In genomic region chr2:160552121-160552669, GRCm38 (mm10) we compare ENCODE assay signal across 23 mouse cellular contexts.
A peak's percentile ranks its signal among the peaks of the same experiment; 100 is the strongest.
DNase-seq lines count a peak whose midpoint lies in the region; ATAC-seq and TF ChIP-seq lines count a peak whose summit lies in the region.
"Had no signal": no experiment of that assay in that cellular context is flagged by ENCODE, and none has a peak within 500 bp of the region (broad histone marks: within the 10 kb centered on the region; RNA-seq: fewer than 3 reads in every experiment).

No protein-coding gene starts in this region.

- DNase-seq in lung, adult 2 months, result no peak
- DNase-seq in embryo, embryonic 10.5 days (ENCODE audit: low spot score), result peak; percentile 44
- peak; percentile 33 for DNase-seq in testis, postnatal 10 days (ENCODE audit: low spot score)
- no peak for DNase-seq in frontal cortex, postnatal 25 days (ENCODE audit: low spot score in 2 of 2)
- DNase-seq in midbrain, embryonic 14.5 days, result no peak
- DNase-seq: adrenal gland, postnatal 36 days; cerebellum, adult 11-12 months; cerebellum, postnatal 14 days; gastrocnemius, postnatal 25 days; heart, postnatal 10 days; kidney, adult 2 months; kidney, postnatal 36 days; layer of hippocampus, adult 9-11 months; right cerebral cortex, postnatal 14 days; thymus, postnatal 25 days had no signal

- no peaks in the 10 kb centered on the region for H3K27me3 ChIP-seq in lung, embryonic 15.5 days
- H3K27me3 ChIP-seq in hindbrain, embryonic 13.5 days, result 0 out of 2 replicates have a peak, but pooled peaks cover 9% of the 10 kb centered on the region
- no peaks in the 10 kb centered on the region for H3K27me3 ChIP-seq in midbrain, embryonic 14.5 days (ENCODE audit: control insufficient read depth, insufficient read depth, low read length)
- H3K27me3 ChIP-seq: forebrain, embryonic 12.5 days; midbrain, embryonic 12.5 days had no signal

- TF ChIP-seq CTCF in lung, adult 2 months (IDR thresholded peaks at IDR 0.05; ENCODE audit: insufficient read depth, low read length), result no peak

- no peak for ATAC-seq in lung, embryonic 15.5 days (ENCODE audit: borderline replicate concordance, extremely low read depth, low FRiP score, low TSS enrichment)
- no peak for ATAC-seq in hindbrain, embryonic 13.5 days (ENCODE audit: low FRiP score)
- ATAC-seq in midbrain, embryonic 14.5 days (ENCODE audit: low FRiP score, low TSS enrichment), result no peak
- ATAC-seq: inflammation-experienced regulatory T-cells, adult 6 months; lung, postnatal 0 days had no signal

- H3K9me3 ChIP-seq in lung, embryonic 15.5 days, result no peaks in the 10 kb centered on the region
- H3K9me3 ChIP-seq in hindbrain, embryonic 13.5 days, result no peaks in the 10 kb centered on the region
- H3K9me3 ChIP-seq in midbrain, embryonic 14.5 days (ENCODE audit: control insufficient read depth, low read length), result no peaks in the 10 kb centered on the region
- H3K9me3 ChIP-seq: forebrain, embryonic 12.5 days; limb, embryonic 13.5 days; midbrain, embryonic 12.5 days had no signal

- no peaks in the 10 kb centered on the region for H3K36me3 ChIP-seq in lung, embryonic 15.5 days
- no peaks in the 10 kb centered on the region for H3K36me3 ChIP-seq in hindbrain, embryonic 13.5 days
- H3K36me3 ChIP-seq in midbrain, embryonic 14.5 days (ENCODE audit: control insufficient read depth, insufficient read depth, low read length), result no peaks in the 10 kb centered on the region
- H3K36me3 ChIP-seq: forebrain, embryonic 12.5 days; limb, embryonic 13.5 days; midbrain, embryonic 12.5 days had no signal

- no peaks in the 10 kb centered on the region for H3K4me1 ChIP-seq in lung, embryonic 15.5 days
- H3K4me1 ChIP-seq in lung, adult 2 months (ENCODE audit: control insufficient read depth, insufficient read depth, low read length), result no peaks in the 10 kb centered on the region
- peaks cover 13% of the 10 kb centered on the region for H3K4me1 ChIP-seq in hindbrain, embryonic 13.5 days (replicated peaks)
- H3K4me1 ChIP-seq in midbrain, embryonic 14.5 days (ENCODE audit: control insufficient read depth, insufficient read depth, low read length), result no peaks in the 10 kb centered on the region
- H3K4me1 ChIP-seq: forebrain, embryonic 12.5 days; limb, embryonic 13.5 days; midbrain, embryonic 12.5 days had no signal

- H3K27ac ChIP-seq in lung, embryonic 15.5 days, result no peak overlapping the region
- H3K27ac ChIP-seq in hindbrain, embryonic 13.5 days, result no peak overlapping the region
- no peak overlapping the region for H3K27ac ChIP-seq in midbrain, embryonic 14.5 days (replicated peaks; ENCODE audit: low read depth, low read length)
- H3K27ac ChIP-seq: forebrain, embryonic 12.5 days; limb, embryonic 13.5 days; liver, embryonic 14.5 days; midbrain, embryonic 12.5 days had no signal

- H3K4me3 ChIP-seq in lung, embryonic 15.5 days, result no peak overlapping the region
- H3K4me3 ChIP-seq in lung, adult 2 months (replicated peaks; ENCODE audit: extremely low read depth, low read depth, low read length), result no peak overlapping the region
- no peak overlapping the region for H3K4me3 ChIP-seq in hindbrain, embryonic 13.5 days
- H3K4me3 ChIP-seq in midbrain, embryonic 14.5 days (replicated peaks; ENCODE audit: low read depth, low read length), result no peak overlapping the region
- H3K4me3 ChIP-seq: forebrain, embryonic 12.5 days; limb, embryonic 13.5 days; midbrain, embryonic 12.5 days had no signal

- 37% methylated on average over 19 of the region's 19 CpGs for WGBS in lung, embryonic 15.5 days
- 47% methylated on average over 19 of the region's 19 CpGs for WGBS in lung, adult 2 months
- WGBS in hindbrain, embryonic 13.5 days, result 30% methylated on average over 19 of the region's 19 CpGs
- 72% methylated on average over 19 of the region's 19 CpGs for WGBS in midbrain, embryonic 14.5 days

- no peak overlapping the region for H3K9ac ChIP-seq in lung, embryonic 15.5 days
- no peak overlapping the region; the same call in 1 of the 2 replicates for H3K9ac ChIP-seq in hindbrain, embryonic 13.5 days
- no peak overlapping the region for H3K9ac ChIP-seq in midbrain, embryonic 14.5 days (replicated peaks; ENCODE audit: low read length)
- H3K9ac ChIP-seq: forebrain, embryonic 12.5 days; limb, embryonic 13.5 days; liver, embryonic 14.5 days; midbrain, embryonic 12.5 days had no signal

- TF ChIP-seq POLR2A in lung, adult 2 months (IDR thresholded peaks at IDR 0.05; ENCODE audit: borderline replicate concordance, extremely low read depth, low read depth, low read length), result no peak

- H3K4me2 ChIP-seq in lung, embryonic 15.5 days, result peak overlapping the region; percentile 0; the same call in 1 of the 2 replicates
- peak overlapping the region; percentile 35 for H3K4me2 ChIP-seq in hindbrain, embryonic 13.5 days
- no peak overlapping the region for H3K4me2 ChIP-seq in midbrain, embryonic 14.5 days (ENCODE audit: low read length)
- H3K4me2 ChIP-seq: forebrain, embryonic 12.5 days; limb, embryonic 13.5 days; midbrain, embryonic 12.5 days had no signal

Comparison
In these comparisons a context has a peak if more than half of its experiments do, and no peak if none do; other contexts are left out.
1. DNase-seq: peak in embryo, embryonic 10.5 days (single experiment) and testis, postnatal 10 days (single experiment); none in lung, adult 2 months (single experiment), frontal cortex, postnatal 25 days (0 of 2) and midbrain, embryonic 14.5 days (single experiment).